Mouse (Mus musculus): ENCODE data around the gene Hdac4. TPM values are rescaled to one million over a fixed set of nuclear protein-coding genes. Genes with fewer than 3 reads are reported as not detected.

Hdac4 gene
- polyA plus RNA-seq, 1 experiment from 2014 or later = 34.7 TPM

- H3K4me2 ChIP-seq = no peak overlapping the region
- ATAC-seq (ENCODE audit: insufficient number of reproducible peaks, insufficient read depth, low FRiP score, low TSS enrichment, low read depth) = no peak
- H3K4me1 ChIP-seq = peaks cover 10% of the 10 kb centered on the region
- 92% methylated on average over 3 of the region's 3 CpGs for WGBS
- no peak overlapping the region for H3K27ac ChIP-seq
- H3K27me3 ChIP-seq = no peaks in the 10 kb centered on the region
- no peaks in the 10 kb centered on the region for H3K36me3 ChIP-seq
- H3K9me3 ChIP-seq = no peaks in the 10 kb centered on the region
- no peak overlapping the region for H3K4me3 ChIP-seq
- no peak overlapping the region for H3K9ac ChIP-seq
Measured at GRCm38 (mm10) chr1:92074655-92075054, 120.8 kb downstream of the Hdac4 start.

- ATAC-seq (ENCODE audit: insufficient number of reproducible peaks, insufficient read depth, low FRiP score, low TSS enrichment, low read depth) = no peak
- Histone ChIP-seq H3K9me3 (no peaks in the 10 kb centered on the region), H3K4me3 (no peak overlapping the region), H3K9ac (no peak overlapping the region), H3K4me2 (no peak overlapping the region), H3K27me3 (no peaks in the 10 kb centered on the region), H3K27ac (no peak overlapping the region), H3K4me1 (no peaks in the 10 kb centered on the region), H3K36me3 (no peaks in the 10 kb centered on the region)
- WGBS = 50% methylated on average over 2 of the region's 2 CpGs
Measured at GRCm38 (mm10) chr1:92069932-92070677, 125.4 kb downstream of the Hdac4 start.

GRCm38 (mm10) chr1:92069464-92069863, 126.0 kb downstream of the Hdac4 start:
- no peaks in the 10 kb centered on the region for H3K4me1 ChIP-seq
- 99% methylated on average over 7 of the region's 7 CpGs for WGBS
- no peak overlapping the region for H3K4me2 ChIP-seq
- no peak overlapping the region for H3K4me3 ChIP-seq
- no peak for ATAC-seq (ENCODE audit: insufficient number of reproducible peaks, insufficient read depth, low FRiP score, low TSS enrichment, low read depth)
- H3K27ac ChIP-seq = no peak overlapping the region
- no peaks in the 10 kb centered on the region for H3K27me3 ChIP-seq
- no peak overlapping the region for H3K9ac ChIP-seq
- H3K9me3 ChIP-seq = no peaks in the 10 kb centered on the region
- H3K36me3 ChIP-seq = no peaks in the 10 kb centered on the region

GRCm38 (mm10) chr1:92064307-92064706, 131.2 kb downstream of the Hdac4 start:
- no peak overlapping the region for H3K27ac ChIP-seq
- WGBS = 69% methylated on average over 5 of the region's 5 CpGs
- ATAC-seq (ENCODE audit: insufficient number of reproducible peaks, insufficient read depth, low FRiP score, low TSS enrichment, low read depth) = no peak

GRCm38 (mm10) chr1:92063271-92063670, 132.2 kb downstream of the Hdac4 start:
- H3K27me3 ChIP-seq = no peaks in the 10 kb centered on the region
- WGBS = 87% methylated on average over 3 of the region's 3 CpGs
- H3K4me1 ChIP-seq = peaks cover 15% of the 10 kb centered on the region

More at GRCm38 (mm10) chr1:92064307-92064706, 131.2 kb downstream of the Hdac4 start:
- Histone ChIP-seq H3K36me3 (no peaks in the 10 kb centered on the region), H3K4me3 (no peak overlapping the region), H3K4me1 (peaks cover 15% of the 10 kb centered on the region), H3K27me3 (no peaks in the 10 kb centered on the region), H3K4me2 (no peak overlapping the region), H3K9ac (no peak overlapping the region), H3K9me3 (no peaks in the 10 kb centered on the region)

GRCm38 (mm10) chr1:92061198-92062073, 134.1 kb downstream of the Hdac4 start:
- 53% methylated on average over 8 of the region's 8 CpGs for WGBS
- Histone ChIP-seq H3K4me3 (no peak overlapping the region), H3K27ac (no peak overlapping the region; the same call in 1 of the 2 replicates), H3K36me3 (no peaks in the 10 kb centered on the region), H3K9me3 (no peaks in the 10 kb centered on the region), H3K9ac (no peak overlapping the region), H3K27me3 (no peaks in the 10 kb centered on the region), H3K4me1 (peaks cover 15% of the 10 kb centered on the region), H3K4me2 (no peak overlapping the region)
- no peak for ATAC-seq (ENCODE audit: insufficient number of reproducible peaks, insufficient read depth, low FRiP score, low TSS enrichment, low read depth)

More at GRCm38 (mm10) chr1:92063271-92063670, 132.2 kb downstream of the Hdac4 start:
- H3K4me2 ChIP-seq = no peak overlapping the region
- H3K9me3 ChIP-seq = no peaks in the 10 kb centered on the region
- H3K9ac ChIP-seq = no peak overlapping the region
- ATAC-seq (ENCODE audit: insufficient number of reproducible peaks, insufficient read depth, low FRiP score, low TSS enrichment, low read depth) = no peak
- no peak overlapping the region for H3K4me3 ChIP-seq
- H3K36me3 ChIP-seq = no peaks in the 10 kb centered on the region
- H3K27ac ChIP-seq = no peak overlapping the region

- no peaks in the 10 kb centered on the region for H3K36me3 ChIP-seq
- 80% methylated on average over 4 of the region's 4 CpGs for WGBS
- H3K9ac ChIP-seq = no peak overlapping the region
- H3K9me3 ChIP-seq = no peaks in the 10 kb centered on the region
- no peak overlapping the region for H3K27ac ChIP-seq
- H3K4me1 ChIP-seq = peaks cover 15% of the 10 kb centered on the region
- no peak for ATAC-seq (ENCODE audit: insufficient number of reproducible peaks, insufficient read depth, low FRiP score, low TSS enrichment, low read depth)
- no peak overlapping the region for H3K4me3 ChIP-seq
- H3K4me2 ChIP-seq = no peak overlapping the region
- H3K27me3 ChIP-seq = no peaks in the 10 kb centered on the region
Measured at GRCm38 (mm10) chr1:92060532-92061064, 134.9 kb downstream of the Hdac4 start.

GRCm38 (mm10) chr1:92059571-92059970, 135.9 kb downstream of the Hdac4 start:
- no peak overlapping the region for H3K4me2 ChIP-seq
- 85% methylated on average over 1 of the region's 1 CpGs for WGBS
- H3K9ac ChIP-seq = no peak overlapping the region
- H3K27ac ChIP-seq = no peak overlapping the region
- H3K36me3 ChIP-seq = no peaks in the 10 kb centered on the region
- no peak overlapping the region for H3K4me3 ChIP-seq
- no peak for ATAC-seq (ENCODE audit: insufficient number of reproducible peaks, insufficient read depth, low FRiP score, low TSS enrichment, low read depth)
- H3K27me3 ChIP-seq = no peaks in the 10 kb centered on the region
- peaks cover 20% of the 10 kb centered on the region for H3K4me1 ChIP-seq
- no peaks in the 10 kb centered on the region for H3K9me3 ChIP-seq

GRCm38 (mm10) chr1:92058731-92059425, 136.6 kb downstream of the Hdac4 start:
- H3K9ac ChIP-seq = no peak overlapping the region
- ATAC-seq (ENCODE audit: insufficient number of reproducible peaks, insufficient read depth, low FRiP score, low TSS enrichment, low read depth) = no peak
- peaks cover 20% of the 10 kb centered on the region for H3K4me1 ChIP-seq
- no peak overlapping the region for H3K4me2 ChIP-seq
- WGBS = 65% methylated on average over 5 of the region's 5 CpGs
- no peak overlapping the region for H3K27ac ChIP-seq
- no peak overlapping the region for H3K4me3 ChIP-seq
- H3K9me3 ChIP-seq = no peaks in the 10 kb centered on the region
- no peaks in the 10 kb centered on the region for H3K27me3 ChIP-seq
- H3K36me3 ChIP-seq = no peaks in the 10 kb centered on the region

- no peaks in the 10 kb centered on the region for H3K9me3 ChIP-seq
- no peak overlapping the region for H3K4me2 ChIP-seq
- no peak overlapping the region for H3K4me3 ChIP-seq
- H3K27ac ChIP-seq = no peak overlapping the region
- no peaks in the 10 kb centered on the region for H3K27me3 ChIP-seq
- ATAC-seq (ENCODE audit: insufficient number of reproducible peaks, insufficient read depth, low FRiP score, low TSS enrichment, low read depth) = no peak
- H3K9ac ChIP-seq = no peak overlapping the region
- peaks cover 16% of the 10 kb centered on the region for H3K4me1 ChIP-seq
- 85% methylated on average over 3 of the region's 3 CpGs for WGBS
- no peaks in the 10 kb centered on the region for H3K36me3 ChIP-seq
Measured at GRCm38 (mm10) chr1:92057068-92057467, 138.4 kb downstream of the Hdac4 start.

- Histone ChIP-seq H3K27ac (no peak overlapping the region), H3K4me3 (no peak overlapping the region), H3K4me1 (peaks cover 6% of the 10 kb centered on the region), H3K9ac (no peak overlapping the region), H3K27me3 (no peaks in the 10 kb centered on the region), H3K4me2 (no peak overlapping the region), H3K36me3 (no peaks in the 10 kb centered on the region), H3K9me3 (no peaks in the 10 kb centered on the region)
- WGBS = 59% methylated on average over 2 of the region's 2 CpGs
- no peak for ATAC-seq (ENCODE audit: insufficient number of reproducible peaks, insufficient read depth, low FRiP score, low TSS enrichment, low read depth)
Measured at GRCm38 (mm10) chr1:92055149-92055548, 140.3 kb downstream of the Hdac4 start.

Data from embryonic facial prominence, embryonic 13.5 days (tissue).